Mouse (Mus musculus) ES-Bruce4 (cell line): Measurements from ENCODE around the gene Cym. TPM values are rescaled to one million over a fixed set of nuclear protein-coding genes. Genes with fewer than 3 reads are reported as not detected.

Experiments used
- H3K27ac ChIP-seq: 2 replicates; pipeline ENCODE4 v1.5.1; 2012; ENCODE audit warnings: low read length, inconsistent platforms; ENCODE audit not compliant: insufficient read depth
- H3K27me3 ChIP-seq: 2 replicates; pipeline ENCODE4 v1.6.1; 2012; ENCODE audit warnings: mild to moderate bottlenecking, low read length, inconsistent platforms; ENCODE audit not compliant: control insufficient read depth, poor library complexity, insufficient read depth, severe bottlenecking
- H3K36me3 ChIP-seq: 2 replicates; pipeline ENCODE4 v1.6.1; 2012; ENCODE audit warnings: inconsistent platforms, mild to moderate bottlenecking, low read length, moderate library complexity; ENCODE audit not compliant: control insufficient read depth, poor library complexity, insufficient read depth, severe bottlenecking
- H3K4me1 ChIP-seq: one replicate; pipeline ENCODE4 v1.8.1; 2011; ENCODE audit warnings: low read length; ENCODE audit not compliant: control insufficient read depth, insufficient read depth
- H3K4me3 ChIP-seq: 2 replicates; pipeline ENCODE4 v1.5.1; 2011; ENCODE audit warnings: low read depth, mild to moderate bottlenecking, low read length
- H3K9ac ChIP-seq: 2 replicates; pipeline ENCODE4 v1.6.1; 2012; ENCODE audit warnings: low read depth, mild to moderate bottlenecking, inconsistent platforms; ENCODE audit not compliant: poor library complexity, severe bottlenecking
- H3K9me3 ChIP-seq: replicated peaks from 2 replicates; pipeline ENCODE4 v1.6.1; 2012; ENCODE audit warnings: mild to moderate bottlenecking, low read length, inconsistent platforms; ENCODE audit not compliant: control insufficient read depth, poor library complexity, insufficient read depth, severe bottlenecking
- CTCF ChIP-seq: IDR thresholded peaks from one replicate; pipeline ENCODE4 v1.8.1; 2011; ENCODE audit warnings: low read depth, low read length
- EP300 ChIP-seq: IDR thresholded peaks from 2 replicates; pipeline ENCODE4 v1.6.1; 2011; ENCODE audit warnings: low read depth, low read length; ENCODE audit not compliant: insufficient read depth
- POLR2A ChIP-seq: IDR thresholded peaks from one replicate; pipeline ENCODE4 v1.8.1; 2011; ENCODE audit warnings: low read length; ENCODE audit not compliant: insufficient read depth
- polyA plus RNA-seq: library from polyadenylated mRNA; stranded (reverse); fragments of >200 nt; gene quantifications from 2 replicates; pipeline ENCODE4 v1.2.4, GENCODE M21; 2011; ENCODE audit warnings: low read depth; ENCODE audit not compliant: missing spikeins, insufficient read depth, insufficient read length

Cym gene
- polyA plus RNA-seq, 1 experiment, result not detected

DNA sequence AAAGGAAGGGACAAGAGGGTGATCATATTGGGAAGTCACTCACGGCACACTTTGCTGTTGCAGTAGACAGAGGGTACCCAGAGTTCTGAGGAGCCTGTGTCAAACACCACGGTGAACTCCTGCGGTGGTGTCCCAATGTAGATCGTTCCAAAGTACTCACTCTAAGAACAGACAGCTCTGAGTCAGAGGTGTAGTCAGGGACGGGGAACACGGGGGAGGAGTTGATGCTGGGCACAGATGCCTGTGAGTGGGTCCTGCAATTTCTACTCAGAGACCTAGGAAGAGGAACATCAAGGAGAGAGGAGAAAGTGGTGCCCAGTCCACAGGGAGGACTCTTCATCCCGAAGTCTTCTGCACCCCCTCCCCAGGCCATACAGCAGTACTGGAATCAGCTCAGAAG, 3.0 kb downstream of the Cym start:
- H3K27ac ChIP-seq, result no peak overlapping the region
- no peak overlapping the region for H3K4me3 ChIP-seq
- TF ChIP-seq POLR2A (no peak), CTCF (no peak), EP300 (no peak)
- H3K36me3 ChIP-seq, result no peaks in the 10 kb centered on the region
- no peak overlapping the region for H3K9ac ChIP-seq
- no peaks in the 10 kb centered on the region for H3K27me3 ChIP-seq
- H3K4me1 ChIP-seq, result no peaks in the 10 kb centered on the region
- no peaks in the 10 kb centered on the region for H3K9me3 ChIP-seq

DNA sequence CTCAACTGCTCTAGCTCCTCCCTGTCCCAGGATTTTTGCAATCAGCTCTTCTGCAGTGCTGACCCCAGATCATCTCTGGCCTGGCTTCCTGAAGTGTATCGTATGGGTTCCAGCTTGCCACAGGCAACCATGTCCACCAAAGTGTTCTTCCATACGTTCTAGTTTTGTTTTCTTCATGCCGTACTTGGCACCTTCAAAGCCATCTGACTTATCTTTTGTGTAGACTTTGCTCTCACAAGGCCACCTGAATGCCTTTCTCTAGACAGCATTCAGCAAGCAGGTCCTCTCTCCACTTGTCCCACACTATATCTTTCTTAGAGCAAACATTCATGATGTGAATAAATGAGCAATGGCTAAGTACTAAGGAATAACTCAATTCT, 4.4 kb downstream of the Cym start:
- Histone ChIP-seq H3K27ac (no peak overlapping the region), H3K4me3 (no peak overlapping the region), H3K4me1 (no peaks in the 10 kb centered on the region), H3K9me3 (no peaks in the 10 kb centered on the region), H3K36me3 (no peaks in the 10 kb centered on the region), H3K27me3 (no peaks in the 10 kb centered on the region), H3K9ac (no peak overlapping the region)
- TF ChIP-seq POLR2A, result no peak
- TF ChIP-seq EP300, result no peak
- no peak for TF ChIP-seq CTCF

DNA sequence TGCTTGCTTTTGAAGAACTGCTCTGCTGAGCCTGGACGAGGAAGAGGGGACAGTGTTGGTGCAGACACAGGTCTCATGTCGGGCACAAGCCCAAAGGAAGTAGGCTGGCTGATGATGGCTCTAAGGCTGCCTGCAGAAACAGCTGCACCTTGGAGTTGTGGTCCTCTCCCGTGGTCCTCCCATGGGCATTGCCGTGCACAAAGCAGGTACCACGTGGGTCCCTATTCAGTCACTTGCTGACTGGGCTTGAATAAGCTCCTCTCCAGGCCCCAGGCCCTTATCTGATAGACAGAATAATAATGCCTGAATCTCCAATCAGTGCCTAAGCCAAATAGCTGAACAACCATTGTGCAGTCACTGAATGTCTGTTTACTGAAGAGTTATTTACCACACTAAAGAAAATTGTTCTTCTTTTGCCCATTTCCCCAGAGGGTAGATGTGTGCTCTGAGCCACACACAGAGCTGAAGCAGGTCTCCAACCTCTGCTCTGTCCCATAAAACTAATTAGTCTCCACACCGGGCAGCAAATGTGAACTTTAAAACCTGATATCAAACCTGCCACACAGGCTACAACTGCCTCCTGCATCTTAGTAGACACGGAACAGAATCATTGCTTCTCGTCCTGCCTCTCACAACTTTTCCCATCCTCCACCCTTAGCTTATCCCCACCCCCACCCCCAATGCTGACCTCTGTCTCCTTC, 5.0 kb downstream of the Cym start:
- no peak overlapping the region for H3K27ac ChIP-seq
- H3K4me3 ChIP-seq, result no peak overlapping the region
- no peak overlapping the region for H3K9ac ChIP-seq
- H3K36me3 ChIP-seq, result no peaks in the 10 kb centered on the region
- H3K27me3 ChIP-seq, result no peaks in the 10 kb centered on the region
- H3K4me1 ChIP-seq, result no peaks in the 10 kb centered on the region
- TF ChIP-seq CTCF (no peak), POLR2A (no peak), EP300 (no peak)
- no peaks in the 10 kb centered on the region for H3K9me3 ChIP-seq

DNA sequence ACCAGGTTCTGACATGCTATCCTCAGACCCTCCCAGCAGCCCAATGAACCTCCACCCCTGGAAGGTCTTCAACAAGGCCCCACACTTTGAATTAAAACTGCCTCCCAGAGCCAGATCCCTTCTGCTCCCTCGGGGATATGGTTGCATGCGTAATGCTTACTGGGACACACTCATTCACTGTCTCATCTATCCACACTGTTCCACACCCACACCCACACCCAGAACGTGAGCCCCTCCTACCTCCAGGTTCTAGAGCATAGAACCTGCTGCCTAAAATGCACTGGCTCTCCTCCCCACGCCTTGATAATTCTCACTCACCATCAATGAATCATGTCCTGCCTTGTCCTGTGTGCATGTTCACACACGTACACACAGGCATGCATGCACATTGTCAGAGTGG, 6.9 kb downstream of the Cym start:
- Histone ChIP-seq H3K36me3 (no peaks in the 10 kb centered on the region), H3K9ac (no peak overlapping the region), H3K27me3 (no peaks in the 10 kb centered on the region), H3K4me1 (no peaks in the 10 kb centered on the region), H3K4me3 (no peak overlapping the region), H3K27ac (no peak overlapping the region), H3K9me3 (no peaks in the 10 kb centered on the region)
- TF ChIP-seq EP300 (no peak), POLR2A (no peak), CTCF (no peak)

DNA sequence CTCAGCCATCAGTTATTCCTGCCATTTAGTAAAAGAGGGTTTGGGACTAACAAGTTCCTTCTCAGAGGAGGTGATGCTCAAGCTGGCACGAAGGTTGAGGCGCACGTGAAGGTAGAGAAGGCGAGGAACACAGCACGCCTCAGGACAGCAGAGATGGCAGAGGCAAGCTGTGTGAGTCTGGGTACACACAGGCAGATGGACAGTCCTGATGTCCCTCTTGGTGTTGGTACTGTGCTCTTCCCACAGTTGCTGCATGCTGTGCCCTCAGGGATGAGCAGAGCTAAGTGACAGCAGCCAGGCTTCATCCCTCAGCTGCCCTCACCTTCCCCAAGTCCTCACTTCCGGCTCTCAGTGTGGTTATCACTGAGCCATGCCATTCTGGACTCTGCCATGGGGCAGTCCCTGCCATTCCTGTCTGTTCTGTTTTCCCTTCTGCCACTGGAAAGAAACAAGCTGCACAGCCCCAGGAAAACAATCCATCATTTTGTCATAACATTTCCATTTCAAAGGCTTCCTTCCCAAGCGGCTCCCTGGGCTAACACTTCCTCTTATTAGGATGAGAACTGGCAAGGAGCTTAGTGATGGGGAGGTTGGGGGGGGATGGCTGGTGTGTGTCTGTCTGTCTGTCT, 13.8 kb downstream of the Cym start:
- no peaks in the 10 kb centered on the region for H3K4me1 ChIP-seq
- no peak overlapping the region for H3K9ac ChIP-seq
- H3K27me3 ChIP-seq, result no peaks in the 10 kb centered on the region
- no peak for TF ChIP-seq POLR2A
- TF ChIP-seq EP300, result no peak
- no peak for TF ChIP-seq CTCF
- H3K9me3 ChIP-seq, result no peaks in the 10 kb centered on the region
- H3K4me3 ChIP-seq, result no peak overlapping the region
- no peak overlapping the region for H3K27ac ChIP-seq
- no peaks in the 10 kb centered on the region for H3K36me3 ChIP-seq

DNA sequence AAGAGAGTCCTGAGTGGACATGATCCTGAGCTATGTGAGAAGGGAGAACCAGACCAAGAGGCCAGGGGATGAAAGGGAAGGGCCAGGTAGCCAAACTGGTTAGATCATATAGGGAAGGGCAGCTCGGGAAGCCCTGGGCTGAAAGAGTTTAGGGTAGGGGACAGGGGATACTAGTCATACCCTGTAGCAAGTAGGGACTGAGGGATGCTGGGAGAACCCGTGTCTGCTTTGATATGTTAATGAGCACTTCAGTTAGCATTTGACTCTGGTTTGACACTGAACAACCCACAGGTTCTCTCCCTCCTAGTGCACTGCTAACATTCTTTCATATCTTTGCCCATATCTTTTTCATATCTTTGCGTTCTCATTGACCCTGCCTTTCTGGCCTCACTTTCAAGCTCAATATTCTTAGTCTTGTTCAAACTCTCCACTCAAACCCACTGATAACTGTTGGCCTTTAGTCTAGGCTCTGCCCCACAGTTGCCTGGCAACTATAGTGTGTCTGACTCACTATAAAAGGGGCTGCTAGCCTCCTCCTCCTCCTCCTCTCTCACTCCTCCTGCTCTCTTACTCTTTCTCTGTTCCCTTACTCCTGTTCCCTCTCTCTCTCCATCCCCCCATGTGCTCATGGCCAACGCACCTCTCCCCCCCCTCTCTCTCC, 14.9 kb downstream of the Cym start:
- Histone ChIP-seq H3K36me3 (no peaks in the 10 kb centered on the region), H3K27ac (no peak overlapping the region), H3K4me3 (no peak overlapping the region), H3K9me3 (no peaks in the 10 kb centered on the region), H3K27me3 (no peaks in the 10 kb centered on the region), H3K4me1 (no peaks in the 10 kb centered on the region), H3K9ac (no peak overlapping the region)
- TF ChIP-seq EP300, result no peak
- TF ChIP-seq POLR2A, result no peak
- TF ChIP-seq CTCF, result no peak
